In the genomic region with DNA sequence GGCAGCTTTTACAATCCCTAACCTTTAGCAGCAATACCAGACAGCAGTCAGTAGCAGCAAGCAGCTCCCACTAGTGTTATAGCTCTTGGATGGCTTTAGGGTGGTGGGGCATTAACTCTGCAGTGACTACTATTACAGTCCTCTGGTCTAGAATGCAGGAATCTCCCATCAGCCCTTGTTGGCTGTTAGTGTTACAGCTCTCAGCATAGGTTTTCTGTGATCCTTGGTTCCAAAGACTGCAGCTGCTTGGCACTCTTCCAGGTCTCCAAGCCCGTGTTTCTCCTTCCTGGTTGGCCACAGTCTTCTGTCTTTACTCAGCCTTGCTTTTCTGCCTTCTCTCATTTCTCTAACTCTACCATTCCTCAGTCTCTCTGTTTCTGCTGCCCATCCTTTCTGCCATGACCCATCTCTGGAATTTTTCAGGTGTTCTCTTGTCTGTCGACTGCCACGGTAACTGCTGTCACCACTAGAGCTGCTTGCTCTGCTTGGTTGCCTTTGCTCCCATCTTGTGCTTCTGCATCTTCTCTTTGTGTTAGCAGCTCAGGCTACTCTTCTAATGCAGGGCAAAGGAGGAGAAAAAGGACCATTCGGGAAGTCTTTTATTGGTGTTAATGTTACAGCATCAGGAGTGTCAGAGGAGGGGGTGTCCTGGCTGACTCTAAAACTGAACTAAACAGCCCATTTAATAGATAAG, we compare ENCODE assay signal across 10 mouse cellular contexts. TPM values are rescaled to one million over a fixed set of nuclear protein-coding genes. Genes with fewer than 3 reads are reported as not detected.
DNase-seq lines count a peak whose midpoint lies in the region; ATAC-seq lines count a peak whose summit lies in the region.
"Had no signal": no experiment of that assay in that cellular context is flagged by ENCODE, and none has a peak within 500 bp of the region (broad histone marks: within the 10 kb centered on the region; RNA-seq: fewer than 3 reads in every experiment).

No protein-coding gene starts in this region.

- no peak overlapping the region for H3K9ac ChIP-seq in intestine, embryonic 16.5 days (ENCODE audit: low read depth, low read length)
- no peak overlapping the region for H3K9ac ChIP-seq in stomach, embryonic 14.5 days (replicated peaks; ENCODE audit: low read depth, low read length)
- H3K9ac ChIP-seq: midbrain, embryonic 12.5 days had no signal

- peaks cover 16% of the 10 kb centered on the region for H3K4me1 ChIP-seq in intestine, embryonic 16.5 days (ENCODE audit: control insufficient read depth, insufficient read depth, low read length)
- H3K4me1 ChIP-seq in stomach, embryonic 14.5 days (ENCODE audit: control insufficient read depth, insufficient read depth, low read length): peaks cover 8% of the 10 kb centered on the region; the same call in 1 of the 2 replicates
- H3K4me1 ChIP-seq: midbrain, embryonic 12.5 days had no signal

- no peaks in the 10 kb centered on the region for H3K27me3 ChIP-seq in intestine, embryonic 16.5 days (replicated peaks; ENCODE audit: control insufficient read depth, insufficient read depth, low read length)
- no peaks in the 10 kb centered on the region for H3K27me3 ChIP-seq in stomach, embryonic 14.5 days (ENCODE audit: control insufficient read depth, insufficient read depth, low read length)
- H3K27me3 ChIP-seq: midbrain, embryonic 12.5 days had no signal

- no peaks in the 10 kb centered on the region for H3K9me3 ChIP-seq in intestine, embryonic 16.5 days (ENCODE audit: control insufficient read depth, low read length)
- H3K9me3 ChIP-seq in stomach, embryonic 14.5 days (ENCODE audit: control insufficient read depth, low read depth, low read length): no peaks in the 10 kb centered on the region
- H3K9me3 ChIP-seq: midbrain, embryonic 12.5 days had no signal

- H3K4me2 ChIP-seq in intestine, embryonic 16.5 days (ENCODE audit: low read depth, low read length): no peak overlapping the region
- H3K4me2 ChIP-seq in stomach, embryonic 14.5 days (replicated peaks; ENCODE audit: low read depth, low read length): no peak overlapping the region
- H3K4me2 ChIP-seq: midbrain, embryonic 12.5 days had no signal

- no peak overlapping the region for H3K4me3 ChIP-seq in intestine, embryonic 16.5 days (ENCODE audit: low read length)
- no peak overlapping the region for H3K4me3 ChIP-seq in stomach, embryonic 14.5 days (ENCODE audit: low read depth, low read length)
- H3K4me3 ChIP-seq: midbrain, embryonic 12.5 days had no signal

- ATAC-seq in intestine, embryonic 16.5 days: peak; percentile 84
- peak; percentile 68; the same call in 1 of the 2 replicates for ATAC-seq in stomach, embryonic 14.5 days (ENCODE audit: insufficient number of reproducible peaks, insufficient read depth, low FRiP score, low read depth)
- no peak for ATAC-seq in megakaryocyte progenitor cell, adult 5-6 weeks (replicated peaks; ENCODE audit: poor library complexity)

- no peaks in the 10 kb centered on the region for H3K36me3 ChIP-seq in intestine, embryonic 16.5 days (ENCODE audit: control insufficient read depth, insufficient read depth, low read length)
- no peaks in the 10 kb centered on the region for H3K36me3 ChIP-seq in stomach, embryonic 14.5 days (ENCODE audit: control insufficient read depth, insufficient read depth, low read length)
- H3K36me3 ChIP-seq: midbrain, embryonic 12.5 days had no signal

- DNase-seq in cerebellum, postnatal 14 days: peak; percentile 4 to 11
- no peak for DNase-seq in cerebellum, adult 9-11 months
- peak; percentile 8 for DNase-seq in urinary bladder, postnatal 14 days (ENCODE audit: low spot score)
- no peak for DNase-seq in urinary bladder, adult 18-20 months (ENCODE audit: low spot score in 2 of 2)
- DNase-seq in Muller cell, postnatal 12 days (ENCODE audit: inconsistent ontology term): no peak

- 48% methylated on average over 4 of the region's 4 CpGs for WGBS in intestine, embryonic 16.5 days
- WGBS in stomach, embryonic 14.5 days: 51% methylated on average over 4 of the region's 4 CpGs

- H3K27ac ChIP-seq in intestine, embryonic 16.5 days (ENCODE audit: low read length): peak overlapping the region; percentile 47; the same call in 1 of the 2 replicates
- H3K27ac ChIP-seq in stomach, embryonic 14.5 days (ENCODE audit: low read length): peak overlapping the region; percentile 33; the same call in 1 of the 2 replicates
- H3K27ac ChIP-seq: midbrain, embryonic 12.5 days had no signal

RNA-seq across cellular contexts. Expression of gene Clec9a, which starts 14.5 kb away (rescaled TPM):
- 0.09 and 0.15 TPM in 2 replicates for polyA plus RNA-seq in intestine, embryonic 16.5 days (2015; fragmentation: Nextera tagmentation; extraction: Ambion mirVana)
- polyA plus RNA-seq in stomach, embryonic 14.5 days (2014; fragmentation: Nextera tagmentation; extraction: Ambion mirVana): 0.19 and 0.46 TPM in 2 replicates
- total RNA-seq in megakaryocyte progenitor cell, adult 5-6 weeks (2015): 5.2 and 6.3 TPM in 2 replicates
- total RNA-seq in megakaryocyte progenitor cell, adult 5-6 weeks (2017): 2.0 and 3.4 TPM in 2 replicates

RNA-seq across cellular contexts. Expression of gene Clec1b, which starts 26.1 kb away (rescaled TPM):
- 0.76 and 0.89 TPM in 2 replicates for polyA plus RNA-seq in intestine, embryonic 16.5 days (2015; fragmentation: Nextera tagmentation; extraction: Ambion mirVana)
- polyA plus RNA-seq in stomach, embryonic 14.5 days (2014; fragmentation: Nextera tagmentation; extraction: Ambion mirVana): 0.71 and 1.4 TPM in 2 replicates
- total RNA-seq in megakaryocyte progenitor cell, adult 5-6 weeks (2015): 0.17 and 0.22 TPM in 2 replicates
- 0.17 and 0.42 TPM in 2 replicates for total RNA-seq in megakaryocyte progenitor cell, adult 5-6 weeks (2017)

RNA-seq across cellular contexts. Expression of gene Clec1a, which starts 28.6 kb away (rescaled TPM):
- polyA plus RNA-seq in intestine, embryonic 16.5 days (2015; fragmentation: Nextera tagmentation; extraction: Ambion mirVana): 3.6 and 3.8 TPM in 2 replicates
- 3.1 and 3.3 TPM in 2 replicates for polyA plus RNA-seq in stomach, embryonic 14.5 days (2014; fragmentation: Nextera tagmentation; extraction: Ambion mirVana)
- total RNA-seq in megakaryocyte progenitor cell, adult 5-6 weeks (2015): 0.12 TPM in 1 of 2 replicates, not detected in the other
- total RNA-seq in megakaryocyte progenitor cell, adult 5-6 weeks (2017): 0.12 and 0.78 TPM in 2 replicates

RNA-seq across cellular contexts. Expression of gene Clec12b, which starts 37.5 kb away (rescaled TPM):
- 0.10 and 0.23 TPM in 2 replicates for polyA plus RNA-seq in intestine, embryonic 16.5 days (2015; fragmentation: Nextera tagmentation; extraction: Ambion mirVana)
- polyA plus RNA-seq in stomach, embryonic 14.5 days (2014; fragmentation: Nextera tagmentation; extraction: Ambion mirVana): not detected in 2 replicates
- not detected in 2 replicates for total RNA-seq in megakaryocyte progenitor cell, adult 5-6 weeks (2015)
- total RNA-seq in megakaryocyte progenitor cell, adult 5-6 weeks (2017): not detected in 2 replicates
- total RNA-seq: common myeloid progenitor, adult 5-6 weeks had no signal
- polyA plus RNA-seq: midbrain, embryonic 12.5 days had no signal

Comparison
In these comparisons a context has a peak if more than half of its experiments do, and no peak if none do; other contexts are left out.
1. DNase-seq: peak in cerebellum, postnatal 14 days (2 of 2) and urinary bladder, postnatal 14 days (single experiment); none in cerebellum, adult 9-11 months (single experiment), urinary bladder, adult 18-20 months (0 of 2) and Muller cell, postnatal 12 days (single experiment).